Mouse (Mus musculus) lung, postnatal 10 days (tissue): ENCODE data around the gene Ryr2.

Source experiments
- DNase-seq: peaks from one replicate; pipeline ENCODE4 v3.0.0; 2021

Gene Ryr2

DNA sequence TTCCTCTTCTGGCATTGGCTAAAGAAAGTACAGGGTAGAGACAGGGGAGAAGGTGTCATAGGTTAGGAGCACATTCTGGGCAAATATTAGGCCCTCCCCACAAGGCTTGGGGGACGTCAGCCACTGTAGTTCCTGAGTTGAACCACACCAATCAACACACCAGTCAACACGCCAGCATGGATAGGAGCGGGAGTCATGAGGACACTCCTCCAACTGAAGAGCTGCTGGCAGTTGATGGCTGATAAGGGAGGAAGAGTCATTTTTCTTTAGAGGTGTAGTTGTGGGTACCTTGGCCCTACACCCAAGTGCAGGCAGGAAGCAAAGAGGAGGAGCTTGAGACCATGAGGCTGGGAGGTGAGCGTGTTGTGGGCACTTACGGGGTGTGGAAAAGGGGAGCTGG lies 13.6 kb downstream of the Ryr2 start:
- DNase-seq, result no peak

DNA sequence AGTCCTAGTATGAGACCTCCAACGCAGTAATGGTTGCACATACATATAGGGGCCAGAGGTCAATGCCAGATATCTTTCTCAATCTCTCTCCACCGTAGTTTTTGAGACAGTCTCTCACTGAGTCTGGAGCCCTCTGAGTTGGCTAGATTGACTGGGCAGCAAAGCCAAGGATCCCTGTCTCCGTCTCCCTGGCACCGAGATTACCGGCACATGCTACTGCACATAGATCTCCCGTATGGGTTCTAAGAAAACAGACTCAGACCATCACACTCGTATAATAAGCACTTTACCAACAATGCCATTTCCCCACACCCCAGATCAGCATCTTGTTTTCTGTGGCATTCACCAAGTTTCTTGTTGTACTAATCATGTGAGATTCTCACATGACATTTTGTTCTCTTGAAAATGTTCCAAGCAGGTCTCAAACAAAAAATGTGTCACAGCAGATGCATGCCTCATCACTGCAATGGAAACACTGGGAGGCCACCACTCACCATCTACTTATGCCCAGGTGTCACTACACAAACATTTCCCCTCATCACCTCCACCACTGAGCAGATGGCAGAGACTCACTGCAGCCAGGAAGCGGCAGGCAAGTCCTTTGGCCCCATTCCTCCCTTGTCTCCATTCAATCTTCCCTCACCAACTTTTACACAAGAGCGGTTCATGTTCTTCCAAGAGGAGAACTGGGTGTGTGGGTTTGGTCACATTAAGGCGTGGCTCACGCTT lies 14.2 kb downstream of the Ryr2 start:
- DNase-seq, result no peak

DNA sequence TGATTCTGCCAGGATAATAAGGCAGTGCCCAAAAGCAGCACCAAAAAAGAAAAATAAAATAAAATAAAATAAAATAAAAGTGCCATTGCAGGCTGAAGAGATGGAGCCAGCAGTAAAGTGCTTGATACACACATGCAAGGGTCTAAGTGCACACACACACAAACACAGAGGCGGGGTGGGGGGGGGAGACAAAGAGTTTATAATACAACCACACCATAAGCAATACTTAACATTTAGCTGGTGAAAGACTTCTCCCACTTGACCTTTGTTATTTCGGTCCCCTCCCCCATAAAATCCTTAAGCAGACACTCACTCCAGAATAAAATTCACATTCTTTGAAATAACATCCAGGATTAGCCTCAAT lies 22.7 kb downstream of the Ryr2 start:
- no peak for DNase-seq

DNA sequence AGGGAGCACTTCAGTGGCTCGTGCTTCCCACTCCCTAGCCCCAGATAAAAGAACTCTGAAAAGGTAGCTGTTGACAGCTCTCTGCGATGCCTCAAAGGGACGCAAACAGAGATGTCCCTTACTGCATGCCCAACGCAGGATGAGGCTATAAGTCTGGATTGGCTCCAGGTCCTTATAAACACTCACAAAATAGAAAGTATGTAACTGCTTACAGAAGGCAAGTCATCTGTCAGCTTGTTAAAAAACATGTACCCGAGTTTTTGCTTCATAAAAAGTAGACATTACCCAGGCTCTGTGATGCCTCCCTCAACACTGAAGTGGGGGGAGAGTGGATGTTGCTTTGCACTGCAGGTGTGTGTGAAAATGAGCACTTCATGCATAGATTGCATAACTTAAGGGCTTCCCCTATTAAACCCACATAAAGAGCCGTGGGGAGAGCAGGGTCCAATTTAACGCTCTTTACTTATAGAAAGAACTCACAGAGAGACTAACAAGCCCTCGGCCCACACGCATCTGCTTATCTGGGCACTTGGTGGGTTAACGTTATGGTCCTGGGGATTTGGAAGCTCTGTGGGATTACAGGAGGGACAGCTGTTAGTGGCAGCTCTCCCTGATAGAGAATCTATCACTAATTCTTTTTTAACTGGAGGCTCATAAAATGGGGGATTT lies 23.2 kb downstream of the Ryr2 start:
- DNase-seq, result no peak

DNA sequence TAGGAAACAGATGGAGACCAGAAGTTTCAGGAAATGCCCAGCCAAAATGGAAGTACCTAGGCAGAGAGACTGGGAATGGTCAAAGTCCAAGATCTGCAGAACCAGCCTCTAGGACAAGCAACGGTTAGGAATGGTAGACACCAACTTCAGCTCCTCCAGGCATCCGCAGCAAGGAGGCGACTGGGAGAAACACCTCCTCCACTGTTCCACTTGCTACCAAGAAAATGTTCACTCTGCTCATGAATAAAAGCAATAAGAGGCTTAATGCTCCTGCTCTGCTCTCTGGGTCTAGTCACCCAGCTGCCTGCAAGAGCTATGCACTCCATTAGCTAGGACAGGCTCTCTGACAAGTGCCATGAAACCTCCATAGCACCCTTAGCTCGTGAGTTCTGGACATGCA lies 26.2 kb downstream of the Ryr2 start:
- DNase-seq, result no peak

DNA sequence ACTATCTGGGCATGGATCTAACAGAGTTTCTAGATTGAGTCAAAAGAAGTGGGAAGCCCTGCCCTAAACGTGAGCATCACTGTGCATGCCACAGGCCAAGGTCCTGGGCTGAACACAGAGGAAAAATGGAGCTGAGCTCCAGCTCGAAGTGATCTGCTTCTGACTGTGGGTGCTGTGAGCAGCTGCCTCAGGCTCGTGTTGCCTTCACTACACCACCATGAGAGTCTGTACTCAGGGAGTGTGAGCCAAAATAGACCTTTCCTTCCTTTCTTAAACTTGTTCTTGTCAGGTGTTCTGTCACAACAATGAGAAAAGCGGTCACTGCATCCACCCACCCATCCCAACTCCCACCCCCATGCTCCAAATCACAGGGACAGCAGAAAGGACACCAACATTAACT lies 27.2 kb downstream of the Ryr2 start:
- no peak for DNase-seq

DNA sequence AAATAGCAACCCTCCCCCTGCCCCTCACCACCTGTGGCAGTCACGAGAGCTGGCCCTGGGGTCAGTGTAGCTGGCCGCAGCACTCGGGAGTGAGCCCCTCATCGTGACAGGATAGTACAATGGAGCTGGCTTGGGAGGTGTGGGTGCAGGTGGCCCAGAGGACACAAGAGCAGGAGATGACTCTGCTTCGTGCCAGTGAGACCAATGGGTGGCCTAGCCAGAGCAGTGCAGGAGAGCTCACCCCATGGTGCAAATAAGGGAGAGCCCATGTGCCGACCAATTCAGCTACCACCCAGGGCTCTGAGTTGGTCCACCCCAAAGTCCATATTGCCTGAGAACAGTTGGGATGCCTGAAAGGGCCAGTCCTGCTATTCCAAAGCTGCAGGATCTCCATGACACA lies 31.8 kb downstream of the Ryr2 start:
- no peak for DNase-seq

DNA sequence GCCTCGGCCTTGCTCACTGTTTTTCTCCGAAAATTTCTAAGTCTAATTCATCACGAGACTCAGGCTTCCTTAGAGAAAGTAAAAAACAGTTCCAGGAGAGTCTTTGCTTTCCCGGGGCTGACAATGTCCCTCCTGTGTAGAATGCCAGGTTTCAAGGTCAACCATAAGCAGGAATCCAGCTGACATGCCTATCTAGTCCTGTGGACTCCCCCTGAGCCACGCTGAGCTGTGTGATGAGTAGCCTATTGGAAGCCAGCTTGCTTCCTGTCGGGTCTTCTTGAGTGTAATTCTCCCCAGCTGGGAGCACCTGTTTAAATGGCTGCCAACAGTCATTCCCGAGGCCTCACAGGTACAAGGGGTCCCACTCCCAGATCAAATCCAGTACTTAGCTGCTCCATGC lies 34.2 kb downstream of the Ryr2 start:
- no peak for DNase-seq

DNA sequence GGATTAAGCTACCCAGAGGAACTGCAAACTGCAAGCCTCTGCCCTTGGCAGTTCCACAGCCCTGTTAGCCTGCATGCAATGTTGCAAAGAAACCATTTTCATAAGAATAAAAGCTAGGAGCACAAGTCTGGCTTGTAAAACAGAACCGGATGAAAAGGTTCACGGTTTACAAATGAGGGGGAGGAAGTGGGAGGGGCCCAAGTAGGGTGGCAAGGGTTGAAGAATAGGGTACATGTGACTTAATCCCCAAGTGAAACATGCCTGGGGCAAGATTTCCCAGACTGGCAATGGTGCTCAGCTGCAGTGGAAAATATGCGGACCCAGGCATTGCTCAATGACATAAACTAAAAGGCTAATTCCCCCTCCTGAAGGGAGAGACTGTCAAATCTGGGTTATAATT lies 34.6 kb downstream of the Ryr2 start:
- DNase-seq, result peak; percentile 15

DNA sequence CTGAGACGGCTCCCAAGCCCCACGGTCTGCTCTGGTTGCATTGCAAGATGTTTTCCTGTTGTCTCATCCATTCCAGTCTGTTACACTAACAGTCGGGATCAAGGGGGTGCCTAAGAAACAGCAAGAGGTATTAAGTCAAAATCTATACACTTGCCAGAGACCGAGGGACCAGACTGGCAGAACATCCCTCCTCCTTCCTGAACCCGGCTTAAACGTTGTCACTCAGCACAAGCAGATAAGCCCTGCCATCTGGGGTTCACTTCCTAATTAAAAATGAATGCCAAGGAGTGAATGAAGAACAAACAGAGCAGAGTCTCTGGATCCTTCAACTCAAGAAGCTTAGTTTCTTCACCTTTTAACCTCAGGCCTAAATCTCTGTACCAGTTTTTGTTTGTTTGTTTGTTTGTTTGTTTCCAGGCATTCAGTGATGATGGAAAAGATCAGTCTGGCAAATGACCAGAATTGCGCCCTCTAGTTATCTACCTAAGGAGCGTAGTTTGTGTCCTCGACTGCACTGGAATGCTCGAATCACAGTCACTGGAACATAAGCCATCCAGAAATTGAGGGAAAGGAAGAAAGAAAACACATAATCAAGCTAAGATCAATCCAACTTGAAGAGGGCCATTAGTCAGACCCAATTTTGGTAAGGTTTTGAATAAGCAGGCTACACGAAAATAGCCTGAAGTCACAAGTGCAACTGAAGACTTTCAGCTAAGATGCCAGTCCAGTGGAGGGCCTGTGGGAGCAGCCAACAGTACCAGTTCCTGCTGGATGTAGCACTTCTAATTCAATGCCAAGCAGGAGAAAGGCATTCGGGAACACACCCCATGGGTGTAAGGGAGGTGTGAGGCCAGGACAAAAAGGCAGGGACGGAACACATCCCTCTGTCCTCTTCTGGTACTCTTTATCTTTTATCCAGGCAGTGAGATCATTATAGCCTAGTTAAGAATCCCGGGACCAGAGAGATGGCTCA lies 36.3 kb downstream of the Ryr2 start:
- DNase-seq, result no peak

DNA sequence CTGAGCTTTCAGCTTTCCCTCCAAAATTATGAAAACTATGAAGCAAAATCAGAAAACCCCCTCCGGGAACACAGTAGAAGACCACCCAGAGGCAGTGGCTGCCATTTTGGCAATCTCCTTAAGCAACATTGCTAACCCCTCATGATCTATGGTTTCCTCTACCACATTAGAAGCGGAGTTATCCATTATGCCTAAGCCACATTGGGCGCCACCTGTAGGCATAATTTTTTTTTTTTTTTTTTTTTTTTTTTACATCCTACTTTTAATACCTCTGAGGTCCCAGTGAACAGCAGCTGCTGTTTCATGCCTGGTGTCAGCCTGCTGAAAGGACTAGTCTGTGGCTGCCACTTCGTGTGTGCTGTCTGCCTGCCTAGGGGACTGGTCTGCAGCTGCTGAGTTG lies 42.2 kb downstream of the Ryr2 start:
- DNase-seq, result no peak

DNA sequence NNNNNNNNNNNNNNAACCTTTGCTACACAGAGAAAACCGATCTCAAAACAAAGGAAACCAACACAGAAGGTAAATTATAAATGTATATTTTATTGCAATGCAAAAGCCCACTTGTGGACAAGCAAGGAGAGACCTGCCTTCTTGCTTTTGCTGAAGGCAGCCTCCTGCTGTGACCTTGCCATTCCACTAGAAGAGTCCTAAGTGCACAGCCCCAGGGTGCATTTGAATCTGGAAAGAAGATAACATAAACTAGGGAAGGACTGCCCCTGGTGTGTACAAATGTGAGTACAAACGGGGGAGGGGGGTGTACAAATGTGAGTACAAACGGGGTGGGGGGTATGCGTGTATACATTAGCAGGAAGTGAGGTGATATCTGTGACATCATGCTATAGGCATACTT lies 43.2 kb downstream of the Ryr2 start:
- DNase-seq, result no peak

DNA sequence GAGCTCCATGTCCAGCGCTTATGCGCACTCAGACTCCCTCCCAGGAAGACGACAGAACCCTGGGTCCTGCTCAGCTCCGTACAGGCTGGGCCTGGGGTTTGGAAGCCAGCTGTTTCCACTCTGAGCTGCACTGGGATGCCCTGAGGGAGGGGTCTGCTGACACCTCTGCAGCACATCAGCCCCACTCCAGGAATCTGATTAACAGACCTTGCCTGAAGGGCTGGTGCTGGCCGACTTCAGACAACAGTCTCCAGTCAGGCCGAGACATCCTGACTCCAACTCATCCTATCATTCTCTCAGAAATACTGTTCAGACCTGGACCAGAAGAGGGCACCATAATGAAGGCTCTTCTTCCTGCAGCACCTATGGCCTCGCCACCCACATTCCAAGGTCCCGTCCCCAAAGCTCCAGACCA lies 49.4 kb downstream of the Ryr2 start:
- peak; percentile 18 for DNase-seq

DNA sequence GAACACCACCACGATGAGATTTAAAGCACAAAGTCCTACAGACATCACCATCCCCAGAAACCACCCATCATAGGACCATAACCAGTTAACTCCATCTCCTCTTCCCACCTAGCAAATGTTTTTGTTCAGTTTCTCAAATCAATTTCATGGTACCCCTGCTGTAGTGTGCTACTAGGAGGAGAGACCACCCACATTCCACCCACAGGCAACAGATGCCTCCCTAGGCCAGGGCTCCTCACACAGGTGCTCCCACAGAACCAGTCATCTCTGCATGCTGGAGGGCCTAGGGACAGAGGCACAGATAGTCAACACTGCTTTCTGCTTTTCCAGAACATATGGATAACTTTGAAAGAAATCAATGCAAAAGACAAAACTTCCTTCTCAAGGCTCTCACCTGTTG lies 50.8 kb downstream of the Ryr2 start:
- no peak for DNase-seq

DNA sequence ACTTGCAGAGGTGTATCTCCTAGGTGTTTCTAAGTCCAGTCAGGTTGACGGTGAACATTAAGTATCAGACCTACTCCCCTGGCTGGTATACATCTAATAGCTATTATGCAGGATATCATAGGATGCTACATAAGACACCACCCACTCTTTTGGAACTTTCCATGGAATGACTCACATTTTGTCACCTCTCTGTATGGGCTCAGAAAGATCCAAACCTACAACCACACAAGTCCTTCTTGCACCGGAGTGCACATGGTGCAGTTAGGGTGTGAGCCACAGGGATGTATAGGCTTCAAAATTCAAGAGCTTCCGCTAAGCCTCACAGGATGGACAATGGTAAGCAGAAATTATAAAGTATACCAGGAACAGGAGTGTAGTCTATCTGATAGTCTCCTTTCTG lies 52.8 kb downstream of the Ryr2 start:
- DNase-seq, result no peak

DNA sequence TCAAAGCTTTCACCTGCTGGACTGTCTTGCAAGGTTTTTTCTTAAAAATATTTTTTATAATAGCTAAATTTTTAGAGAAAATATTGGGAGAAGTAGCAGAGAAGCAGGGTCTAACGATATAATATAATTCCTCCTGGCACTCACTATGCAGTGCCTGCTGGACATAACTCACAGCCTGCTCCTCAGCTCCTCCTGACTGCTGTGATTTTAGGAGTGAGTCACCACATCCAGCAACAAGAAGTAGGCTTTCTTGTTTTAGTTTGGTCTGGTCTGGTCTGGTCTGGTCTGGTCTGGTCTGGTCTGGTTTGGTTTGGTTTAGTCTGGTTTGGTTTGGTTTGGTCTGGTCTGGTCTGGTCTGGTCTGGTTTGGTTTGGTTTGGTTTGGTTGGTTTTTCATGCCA lies 55.9 kb downstream of the Ryr2 start:
- DNase-seq, result no peak

DNA sequence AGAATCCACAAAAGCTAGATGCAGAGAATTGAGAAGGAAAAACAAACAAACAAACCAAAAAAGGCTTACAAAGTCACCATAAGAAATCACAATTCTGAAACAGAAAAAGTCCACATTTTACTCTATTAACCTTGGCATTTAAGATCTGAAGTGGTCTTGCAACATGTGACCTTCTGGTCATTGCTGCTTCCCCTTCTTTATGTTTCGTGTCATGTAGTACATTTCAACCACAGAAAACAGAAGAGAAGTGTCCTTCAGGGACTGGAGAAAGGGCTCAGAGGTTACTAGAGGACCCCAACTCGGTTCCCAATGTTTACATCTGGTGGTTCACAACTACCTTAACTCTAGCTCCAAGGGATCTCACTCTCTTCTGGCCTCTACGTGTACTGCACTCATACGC lies 59.7 kb downstream of the Ryr2 start:
- no peak for DNase-seq

DNA sequence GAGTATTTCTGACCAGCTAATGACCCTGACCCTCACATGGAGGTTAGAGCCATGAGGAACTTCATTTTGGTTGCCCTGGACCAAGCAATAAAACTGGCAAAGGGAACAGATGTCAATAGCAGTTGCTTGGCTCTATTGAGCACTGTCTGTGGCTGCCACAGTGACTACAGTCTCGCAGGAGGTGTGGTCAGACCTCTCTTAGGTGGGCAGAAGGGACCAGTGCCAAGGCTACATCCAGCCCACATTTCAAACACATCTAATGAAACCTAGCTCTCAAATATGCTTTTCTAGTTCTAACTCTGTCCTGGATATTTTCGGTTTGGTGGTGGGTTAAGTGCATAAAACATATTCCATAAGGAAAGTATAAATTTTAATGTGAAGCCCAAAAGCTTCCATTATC lies 62.0 kb downstream of the Ryr2 start:
- DNase-seq, result no peak

DNA sequence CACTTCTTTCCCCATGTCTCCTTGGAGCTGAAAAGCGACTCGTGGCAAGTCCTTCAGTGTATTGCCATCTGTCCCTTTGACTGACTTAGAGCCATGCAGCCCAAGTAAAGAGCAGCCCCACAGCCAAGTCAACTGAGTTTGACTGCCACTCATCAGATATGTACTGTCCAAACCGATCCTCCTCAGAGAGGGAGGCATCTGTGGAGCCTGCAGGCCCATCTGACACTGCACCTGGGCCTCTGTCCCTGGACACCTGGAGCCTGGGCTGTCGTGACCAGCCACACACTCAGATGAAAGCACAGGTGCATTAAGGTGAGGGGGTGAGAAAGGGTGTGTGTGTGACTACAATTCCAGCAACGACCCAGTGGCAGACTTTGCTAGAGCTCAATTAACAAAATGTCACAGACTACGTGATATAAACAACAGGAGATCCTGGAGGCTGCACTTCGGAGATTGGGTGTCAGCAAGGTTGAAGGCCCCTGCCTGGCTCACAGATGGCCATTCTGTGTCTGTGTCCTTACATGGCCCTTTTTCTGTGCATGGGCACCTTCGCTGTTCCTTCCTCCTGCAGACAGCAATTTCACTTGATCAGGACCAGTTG lies 63.8 kb downstream of the Ryr2 start:
- no peak for DNase-seq

DNA sequence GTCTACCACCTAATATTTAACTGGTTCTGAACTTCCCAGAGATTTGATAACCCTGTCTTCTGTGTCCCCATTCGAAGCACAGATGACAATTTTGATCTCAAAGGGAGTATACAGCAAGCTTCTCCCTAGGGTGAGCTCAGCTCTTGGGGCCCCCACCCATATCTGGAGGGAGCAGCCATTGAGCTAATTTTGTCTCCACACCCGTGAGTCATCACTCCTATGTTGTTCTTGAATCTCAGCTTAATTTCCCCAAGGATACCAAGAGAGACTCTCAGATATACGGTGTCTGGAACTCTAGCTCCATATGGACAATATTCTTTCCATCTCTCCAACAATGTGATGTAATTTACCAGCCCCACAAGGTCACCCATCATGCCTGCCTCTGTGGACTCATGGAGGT lies 66.8 kb downstream of the Ryr2 start:
- DNase-seq, result no peak

DNA sequence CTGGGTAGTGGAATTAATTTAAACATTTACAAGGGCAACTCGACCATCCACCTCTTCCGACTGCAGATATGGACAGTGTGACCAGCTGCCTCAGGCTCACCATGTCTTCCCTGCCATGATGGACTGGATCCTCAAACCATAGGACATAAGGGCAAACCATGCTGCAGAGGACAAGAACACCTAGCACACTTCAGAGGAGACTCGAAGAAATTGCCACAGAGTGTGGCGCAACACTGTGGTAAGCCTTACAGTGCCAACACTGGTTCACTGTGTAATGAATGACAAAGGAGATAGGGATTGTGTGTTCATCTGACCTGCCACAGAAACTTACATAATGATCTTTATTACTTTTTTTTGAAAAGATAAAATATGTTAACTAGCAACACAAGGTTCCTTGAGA lies 68.1 kb downstream of the Ryr2 start:
- DNase-seq, result no peak

DNA sequence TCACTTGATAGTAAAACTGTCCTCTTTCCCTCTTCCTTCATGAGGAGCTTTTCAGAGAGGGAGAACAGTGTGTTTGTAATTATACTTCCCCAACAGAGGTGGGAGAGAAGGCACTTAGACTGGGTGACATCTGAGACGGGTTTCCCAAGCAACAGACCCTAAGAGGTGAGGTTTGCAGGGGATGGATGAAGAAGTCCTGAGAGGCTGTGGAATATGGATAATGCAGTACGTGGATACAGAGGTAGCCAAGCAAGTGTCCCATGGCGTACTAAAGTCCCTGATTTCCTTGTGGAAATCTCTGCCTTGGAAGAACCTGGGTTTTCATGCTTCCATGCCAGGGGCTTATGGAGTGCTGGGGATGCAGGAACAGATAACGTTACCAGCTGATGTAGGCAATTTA lies 69.5 kb downstream of the Ryr2 start:
- DNase-seq, result no peak

DNA sequence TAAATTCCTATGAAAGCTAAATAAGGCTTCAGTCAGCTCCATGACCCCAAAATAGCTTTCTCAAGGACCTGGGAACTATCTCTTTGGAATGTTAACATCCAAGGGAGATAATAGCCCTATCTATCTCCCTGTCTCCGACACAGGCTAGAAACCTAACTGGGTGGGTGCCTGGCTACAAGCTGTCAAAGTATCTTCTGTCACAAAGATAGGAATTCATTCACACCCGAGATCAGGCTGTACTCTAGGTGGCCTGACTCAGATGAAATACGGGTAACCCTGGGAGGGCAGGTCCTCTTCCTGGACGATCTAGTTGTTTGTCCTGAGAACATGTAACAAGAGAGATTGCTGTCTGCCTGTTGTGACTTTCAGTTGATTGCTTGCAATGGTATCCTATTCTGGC lies 69.9 kb downstream of the Ryr2 start:
- no peak for DNase-seq

DNA sequence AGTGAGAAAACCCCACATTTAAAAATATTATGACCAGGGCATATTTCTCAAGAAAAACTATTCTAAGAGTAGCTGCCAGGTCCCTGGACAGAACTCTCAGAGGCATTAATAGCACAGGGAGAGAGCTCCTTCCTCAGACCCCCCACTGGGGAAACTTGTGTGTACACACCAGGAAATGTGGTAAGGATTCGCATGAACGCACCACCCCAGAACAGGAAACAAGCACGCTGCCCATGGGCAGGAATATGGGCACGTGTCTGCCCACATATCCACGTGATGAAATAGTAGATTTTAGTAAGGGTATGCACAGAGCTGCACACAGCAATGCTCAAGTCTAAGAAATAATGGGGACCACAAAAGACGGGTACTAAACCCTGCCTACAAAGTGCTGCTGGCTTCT lies 72.8 kb downstream of the Ryr2 start:
- DNase-seq, result no peak
